Mouse (Mus musculus) G1E (cell line): Measurements from ENCODE around the gene Cic. TPM values are rescaled to one million over a fixed set of nuclear protein-coding genes. Genes with fewer than 3 reads are reported as not detected.

Experiments used
- ATAC-seq: 2 replicates; pipeline ENCODE4 v1.8.0; 2016; ENCODE audit warnings: mild to moderate bottlenecking; ENCODE audit not compliant: insufficient number of reproducible peaks, poor library complexity, low FRiP score, severe bottlenecking; ENCODE audit errors: extremely low read depth
- DNase-seq: peaks from one replicate; pipeline ENCODE4 v3.0.0; 2012; ENCODE audit warnings: low spot score
- H3K27me3 ChIP-seq: 2 replicates; pipeline ENCODE4 v1.6.1; 2012; ENCODE audit warnings: mild to moderate bottlenecking, low read length, inconsistent platforms; ENCODE audit not compliant: insufficient read depth
- H3K36me3 ChIP-seq: replicated peaks from 2 replicates; pipeline ENCODE3; 2012; ENCODE audit warnings: mild to moderate bottlenecking, inconsistent platforms
- H3K4me1 ChIP-seq: 2 replicates; pipeline ENCODE4 v1.6.1; 2012; ENCODE audit warnings: low read depth, low read length, inconsistent platforms, mixed read lengths; ENCODE audit not compliant: insufficient read depth
- H3K4me3 ChIP-seq: 2 replicates; pipeline ENCODE4 v1.5.1; 2012; ENCODE audit warnings: low read depth, mild to moderate bottlenecking, inconsistent platforms, low read length, moderate library complexity, mixed read lengths
- H3K9me3 ChIP-seq: replicated peaks from 2 replicates; pipeline ENCODE4 v1.6.1; 2012; ENCODE audit warnings: inconsistent platforms
- CTCF ChIP-seq: IDR thresholded peaks from 2 replicates; pipeline ENCODE4 v1.5.1; 2012; ENCODE audit warnings: low read depth, low read length, inconsistent platforms, mixed read lengths
- GATA1 ChIP-seq: IDR thresholded peaks from 2 replicates; pipeline ENCODE4 v1.6.1; 2012; ENCODE audit warnings: borderline replicate concordance, low read length, inconsistent platforms, mixed read lengths
- GATA2 ChIP-seq: IDR thresholded peaks from 2 replicates; pipeline ENCODE4 v1.6.1; 2012; ENCODE audit warnings: low read depth, low read length, inconsistent platforms, borderline replicate concordance
- POLR2AphosphoS5 ChIP-seq: IDR thresholded peaks from 2 replicates; pipeline ENCODE4 v1.6.1; 2012; ENCODE audit warnings: low read depth, low read length, inconsistent platforms; ENCODE audit not compliant: insufficient replicate concordance
- TAL1 ChIP-seq: conservative IDR thresholded peaks from 2 replicates; pipeline ENCODE4 v1.6.1; 2012; ENCODE audit warnings: low read depth, low read length, inconsistent platforms, mixed read lengths
- polyA plus RNA-seq: library from polyadenylated mRNA; stranded (reverse); fragments of >175 nt; gene quantifications from 2 replicates; pipeline ENCODE4 v1.2.3, GENCODE M21; 2012
- total RNA-seq, 2 experiments: library from RNA; stranded (forward) in 1 of 2; stranded (reverse) in 1 of 2; fragments of 200-1000 nt in 1 of 2; fragments of >200 nt in 1 of 2; fragmentation: Nextera tagmentation in 1 of 2; gene quantifications; 2 replicates each; pipeline ENCODE4 v1.2.3; 2014 to 2017

Gene Cic
- total and polyA plus RNA-seq, 3 experiments, result 32.2 to 382 (median 160) TPM

GRCm38 (mm10) chr7:25268588-25268987 lies 1.1 kb downstream of the Cic start:
- Histone ChIP-seq H3K36me3 (peaks cover 40% of the 10 kb centered on the region), H3K4me3 (peak overlapping the region; percentile 85), H3K9me3 (no peaks in the 10 kb centered on the region), H3K4me1 (peaks cover 69% of the 10 kb centered on the region), H3K27me3 (no peaks in the 10 kb centered on the region)
- no peak for TF ChIP-seq GATA2
- TF ChIP-seq CTCF, result no peak
- TF ChIP-seq GATA1, result no peak
- no peak for TF ChIP-seq POLR2AphosphoS5
- no peak for TF ChIP-seq TAL1
- DNase-seq, result no peak
- ATAC-seq, result no peak

GRCm38 (mm10) chr7:25269029-25269428 lies 1.5 kb downstream of the Cic start:
- Histone ChIP-seq H3K4me3 (peak overlapping the region; percentile 85), H3K4me1 (peaks cover 74% of the 10 kb centered on the region), H3K36me3 (peaks cover 45% of the 10 kb centered on the region), H3K9me3 (no peaks in the 10 kb centered on the region), H3K27me3 (no peaks in the 10 kb centered on the region)
- ATAC-seq, result no peak
- DNase-seq, result peak; percentile 5
- TF ChIP-seq GATA2 (no peak), TAL1 (no peak), CTCF (no peak), GATA1 (no peak), POLR2AphosphoS5 (no peak)

GRCm38 (mm10) chr7:25269545-25270271 lies 2.2 kb downstream of the Cic start:
- DNase-seq (peak; percentile 14), ATAC-seq (no peak)
- H3K27me3 ChIP-seq, result no peaks in the 10 kb centered on the region
- peaks cover 77% of the 10 kb centered on the region for H3K4me1 ChIP-seq
- peak overlapping the region; percentile 85; the same call in 1 of the 2 replicates for H3K4me3 ChIP-seq
- TF ChIP-seq TAL1 (no peak), GATA2 (no peak), CTCF (no peak), POLR2AphosphoS5 (no peak), GATA1 (no peak)
- H3K36me3 ChIP-seq, result peaks cover 50% of the 10 kb centered on the region
- no peaks in the 10 kb centered on the region for H3K9me3 ChIP-seq

- TF ChIP-seq CTCF, result no peak
- no peak for TF ChIP-seq TAL1
- TF ChIP-seq POLR2AphosphoS5, result no peak
- ATAC-seq (no peak), DNase-seq (no peak)
- peaks cover 87% of the 10 kb centered on the region for H3K4me1 ChIP-seq
- no peaks in the 10 kb centered on the region for H3K27me3 ChIP-seq
- peak overlapping the region; percentile 31 for H3K4me3 ChIP-seq
- no peaks in the 10 kb centered on the region for H3K9me3 ChIP-seq
- H3K36me3 ChIP-seq, result peaks cover 63% of the 10 kb centered on the region
These were observed 3.4 kb downstream of the Cic start for GRCm38 (mm10) chr7:25270652-25271633.

GRCm38 (mm10) chr7:25271651-25272444 lies 4.3 kb downstream of the Cic start:
- H3K4me3 ChIP-seq, result peak overlapping the region; percentile 65
- H3K36me3 ChIP-seq, result peaks cover 69% of the 10 kb centered on the region
- DNase-seq, result no peak
- no peak for TF ChIP-seq POLR2AphosphoS5
- no peak for TF ChIP-seq CTCF
- peaks cover 88% of the 10 kb centered on the region for H3K4me1 ChIP-seq
- no peaks in the 10 kb centered on the region for H3K27me3 ChIP-seq
- no peak for ATAC-seq
- H3K9me3 ChIP-seq, result no peaks in the 10 kb centered on the region
